Mouse (Mus musculus) embryonic fibroblast, embryonic 13.5 days (primary cell): ENCODE data around the gene Htr1f. TPM values are rescaled to one million over a fixed set of nuclear protein-coding genes. Genes with fewer than 3 reads are reported as not detected.

Experiments used
- H3K27ac ChIP-seq: 2 replicates; pipeline ENCODE4 v1.5.1; 2012; ENCODE audit warnings: low read length, control low read depth, inconsistent platforms; ENCODE audit not compliant: insufficient read depth
- H3K4me1 ChIP-seq: 2 replicates; pipeline ENCODE4 v1.6.1; 2011; ENCODE audit warnings: low read length; ENCODE audit not compliant: control insufficient read depth, insufficient read depth
- H3K4me3 ChIP-seq: 2 replicates; pipeline ENCODE4 v1.5.1; 2011; ENCODE audit warnings: mild to moderate bottlenecking, control low read depth, low read length; ENCODE audit not compliant: insufficient read depth
- CTCF ChIP-seq: IDR thresholded peaks from 2 replicates; pipeline ENCODE4 v1.5.1; 2011; ENCODE audit warnings: mild to moderate bottlenecking, control low read depth, low read length, moderate library complexity, borderline replicate concordance; ENCODE audit not compliant: insufficient read depth
- POLR2A ChIP-seq: IDR thresholded peaks from 2 replicates; pipeline ENCODE4 v1.6.1; 2011; ENCODE audit warnings: low read depth, mild to moderate bottlenecking, control low read depth, low read length, moderate library complexity
- polyA plus RNA-seq: library from polyadenylated mRNA; stranded (reverse); fragments of >200 nt; gene quantifications from 2 replicates; pipeline ENCODE4 v1.2.4, GENCODE M21; 2011; ENCODE audit warnings: low read depth; ENCODE audit not compliant: missing spikeins, insufficient read length

Gene Htr1f
- polyA plus RNA-seq, 1 experiment: 1.4 TPM

- no peak overlapping the region for H3K27ac ChIP-seq
- TF ChIP-seq CTCF: no peak
- TF ChIP-seq POLR2A: no peak
- H3K4me3 ChIP-seq: no peak overlapping the region
- 0 out of 2 replicates have a peak, but pooled peaks cover 2% of the 10 kb centered on the region for H3K4me1 ChIP-seq
These were observed 220.1 kb downstream of the Htr1f start for GRCm38 (mm10) chr16:64885547-64885946.

- Histone ChIP-seq H3K4me1 (0 out of 2 replicates have a peak, but pooled peaks cover 2% of the 10 kb centered on the region), H3K27ac (no peak overlapping the region), H3K4me3 (no peak overlapping the region)
- TF ChIP-seq CTCF (no peak), POLR2A (no peak)
These were observed 220.5 kb downstream of the Htr1f start for GRCm38 (mm10) chr16:64885142-64885541.

GRCm38 (mm10) chr16:64884420-64884838, 221.2 kb downstream of the Htr1f start:
- no peak for TF ChIP-seq CTCF
- TF ChIP-seq POLR2A: no peak
- H3K27ac ChIP-seq: no peak overlapping the region; the same call in 1 of the 2 replicates
- H3K4me3 ChIP-seq: no peak overlapping the region
- H3K4me1 ChIP-seq: 0 out of 2 replicates have a peak, but pooled peaks cover 2% of the 10 kb centered on the region

GRCm38 (mm10) chr16:64883896-64884295, 221.8 kb downstream of the Htr1f start:
- Histone ChIP-seq H3K4me1 (0 out of 2 replicates have a peak, but pooled peaks cover 2% of the 10 kb centered on the region), H3K4me3 (no peak overlapping the region), H3K27ac (no peak overlapping the region; the same call in 1 of the 2 replicates)
- no peak for TF ChIP-seq CTCF
- no peak for TF ChIP-seq POLR2A

GRCm38 (mm10) chr16:64881442-64881841, 224.2 kb downstream of the Htr1f start:
- Histone ChIP-seq H3K27ac (no peak overlapping the region), H3K4me3 (no peak overlapping the region), H3K4me1 (0 out of 2 replicates have a peak, but pooled peaks cover 2% of the 10 kb centered on the region)
- TF ChIP-seq CTCF: no peak
- TF ChIP-seq POLR2A: no peak

- Histone ChIP-seq H3K27ac (no peak overlapping the region), H3K4me1 (0 out of 2 replicates have a peak, but pooled peaks cover 2% of the 10 kb centered on the region), H3K4me3 (no peak overlapping the region)
- TF ChIP-seq POLR2A (no peak), CTCF (no peak)
These were observed 224.7 kb downstream of the Htr1f start for GRCm38 (mm10) chr16:64880986-64881385.

GRCm38 (mm10) chr16:64879735-64880134, 225.9 kb downstream of the Htr1f start:
- H3K27ac ChIP-seq: no peak overlapping the region
- H3K4me1 ChIP-seq: 0 out of 2 replicates have a peak, but pooled peaks cover 2% of the 10 kb centered on the region
- no peak for TF ChIP-seq POLR2A
- TF ChIP-seq CTCF: no peak
- no peak overlapping the region for H3K4me3 ChIP-seq

- H3K4me3 ChIP-seq: no peak overlapping the region
- TF ChIP-seq POLR2A (no peak), CTCF (no peak)
- no peaks in the 10 kb centered on the region for H3K4me1 ChIP-seq
- H3K27ac ChIP-seq: no peak overlapping the region
These were observed 227.0 kb downstream of the Htr1f start for GRCm38 (mm10) chr16:64878611-64879132.

GRCm38 (mm10) chr16:64877314-64877713, 228.3 kb downstream of the Htr1f start:
- Histone ChIP-seq H3K27ac (no peak overlapping the region), H3K4me1 (no peaks in the 10 kb centered on the region), H3K4me3 (no peak overlapping the region)
- TF ChIP-seq CTCF: no peak
- no peak for TF ChIP-seq POLR2A

- Histone ChIP-seq H3K4me1 (no peaks in the 10 kb centered on the region), H3K4me3 (no peak overlapping the region), H3K27ac (no peak overlapping the region)
- no peak for TF ChIP-seq POLR2A
- TF ChIP-seq CTCF: no peak
These were observed 228.9 kb downstream of the Htr1f start for GRCm38 (mm10) chr16:64876631-64877265.
